Mouse (Mus musculus) spleen, postnatal 36 days (tissue): ENCODE results near the gene Armc12.

Source experiments
- DNase-seq, 2 experiments: peaks; one replicate each; pipeline ENCODE4 v3.0.0; 2022; ENCODE audit warnings: low spot score in 2 of 2, mixed read lengths in 1 of 2

The Armc12 gene

GRCm38 (mm10) chr17:28588591-28588990, 58.0 kb downstream of the Armc12 start:
- DNase-seq = no peak
